Mouse (Mus musculus) ovary, postnatal 10 days (tissue): ENCODE results near the gene Islr2.
"Not testable (repeated sequence)": the region's sequence is repeated elsewhere in the genome, so short reads cannot be mapped to it uniquely, and the experiment has no call there.

Experiments used
- DNase-seq: peaks from one replicate; pipeline ENCODE4 v3.0.0; 2022; ENCODE audit warnings: low spot score

Gene Islr2

GRCm38 (mm10) chr9:58203516-58204447 is at the start of gene Islr2, which contains the start of gene Islr:
TSS of gene Islr2 (minus strand) at chr9:58204319.
TSS of gene Islr (minus strand) at chr9:58204306.
- no peak for DNase-seq

- not testable (repeated sequence) for DNase-seq
Observed at GRCm38 (mm10) chr9:58253805-58254122, 49.6 kb upstream of the Islr2 start.

- DNase-seq, result peak; percentile 91
Observed at GRCm38 (mm10) chr9:58253033-58253804, 49.1 kb upstream of the Islr2 start, which contains the start of gene Stoml1. TSS of gene Stoml1 (plus strand) at chr9:58253164.

- not testable (repeated sequence) for DNase-seq
Observed at GRCm38 (mm10) chr9:58250730-58251129, 46.6 kb upstream of the Islr2 start.

- DNase-seq, result no peak
Observed at GRCm38 (mm10) chr9:58250322-58250721, 46.2 kb upstream of the Islr2 start.

GRCm38 (mm10) chr9:58249592-58250192 is 45.6 kb upstream of the Islr2 start, which contains the start of gene Pml:
TSS of gene Pml (minus strand) at chr9:58249786.
- DNase-seq, result peak; percentile 53

GRCm38 (mm10) chr9:58248746-58249413 is 44.8 kb upstream of the Islr2 start:
- DNase-seq, result no peak

- DNase-seq, result peak; percentile 48
Observed at GRCm38 (mm10) chr9:58247064-58247759, 43.1 kb upstream of the Islr2 start.

GRCm38 (mm10) chr9:58246083-58246591 is 42.0 kb upstream of the Islr2 start:
- no peak for DNase-seq

- no peak for DNase-seq
Observed at GRCm38 (mm10) chr9:58243696-58244095, 39.6 kb upstream of the Islr2 start.

- DNase-seq, result no peak
Observed at GRCm38 (mm10) chr9:58242696-58243095, 38.6 kb upstream of the Islr2 start.

- no peak for DNase-seq
Observed at GRCm38 (mm10) chr9:58241780-58242485, 37.8 kb upstream of the Islr2 start.

- no peak for DNase-seq
Observed at GRCm38 (mm10) chr9:58234502-58235015, 30.4 kb upstream of the Islr2 start.

GRCm38 (mm10) chr9:58232374-58232773 is 28.3 kb upstream of the Islr2 start:
- DNase-seq, result no peak

GRCm38 (mm10) chr9:58231746-58232145 is 27.6 kb upstream of the Islr2 start:
- DNase-seq, result no peak

GRCm38 (mm10) chr9:58228777-58229466 is 24.8 kb upstream of the Islr2 start:
- no peak for DNase-seq

- DNase-seq, result no peak
Observed at GRCm38 (mm10) chr9:58225915-58226913, 22.1 kb upstream of the Islr2 start.

- no peak for DNase-seq
Observed at GRCm38 (mm10) chr9:58224356-58224755, 20.2 kb upstream of the Islr2 start.
